Mouse (Mus musculus): Measurements from ENCODE around the gene Cdc123. TPM values are rescaled to one million over a fixed set of nuclear protein-coding genes. Genes with fewer than 3 reads are reported as not detected.

Cdc123 gene
- polyA plus RNA-seq, 1 experiment from 2014 or later, result 354 TPM

DNA sequence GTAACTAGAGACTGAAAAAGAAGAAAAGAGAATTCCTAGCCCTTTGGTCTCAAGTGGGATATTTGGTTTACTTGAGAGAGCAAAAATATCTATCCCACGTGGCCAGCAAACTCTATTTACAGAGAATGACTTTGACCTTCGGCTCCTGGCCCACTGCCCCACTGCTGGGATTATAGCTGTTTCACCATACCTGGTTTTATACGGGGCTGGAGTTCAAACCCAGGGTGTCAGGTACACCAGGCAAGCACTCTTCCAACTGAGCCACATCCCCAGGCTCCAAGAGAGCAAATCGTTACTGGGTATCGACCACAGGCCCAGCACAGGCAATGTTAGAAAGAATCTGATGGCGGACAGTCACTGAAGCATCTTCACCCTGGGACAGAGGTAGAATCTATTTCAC lies 95.8 kb downstream of the Cdc123 start:
- 83% methylated on average over 6 of the region's 6 CpGs for WGBS
- Histone ChIP-seq H3K36me3 (no peaks in the 10 kb centered on the region), H3K4me1 (replicated peaks) (no peaks in the 10 kb centered on the region), H3K27ac (no peak overlapping the region), H3K9me3 (no peaks in the 10 kb centered on the region), H3K27me3 (ENCODE audit: insufficient read depth, poor library complexity, severe bottlenecking) (no peaks in the 10 kb centered on the region), H3K4me3 (no peak overlapping the region)
- no peak for DNase-seq (ENCODE audit: low spot score)

DNA sequence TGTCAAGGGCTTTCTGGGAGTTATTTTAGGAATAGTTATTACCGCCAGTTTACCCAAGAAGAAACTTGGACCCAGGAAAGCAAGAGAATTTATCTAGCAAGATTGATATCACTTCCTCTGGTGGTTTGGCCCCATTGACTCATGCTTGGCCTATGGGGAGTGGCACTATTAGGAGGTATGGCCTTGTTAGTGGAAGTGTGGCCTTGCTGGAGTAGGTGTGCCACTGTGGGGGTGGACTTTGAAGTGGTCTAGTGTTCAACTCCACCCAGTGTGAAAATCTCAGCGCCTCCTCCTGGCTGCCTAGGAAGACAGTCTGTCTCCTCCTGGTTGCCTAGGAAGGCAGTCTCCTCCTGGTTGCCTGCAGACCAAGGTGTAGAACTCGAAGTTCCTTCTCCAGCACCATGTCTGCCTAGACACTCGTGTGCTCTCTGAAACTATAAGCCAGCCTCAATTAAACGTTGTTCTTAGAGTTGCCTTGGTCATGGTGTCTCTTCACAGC lies 97.4 kb downstream of the Cdc123 start:
- no peaks in the 10 kb centered on the region for H3K4me1 ChIP-seq (replicated peaks)
- H3K9me3 ChIP-seq, result no peaks in the 10 kb centered on the region
- no peaks in the 10 kb centered on the region for H3K27me3 ChIP-seq (ENCODE audit: insufficient read depth, poor library complexity, severe bottlenecking)
- no peak overlapping the region for H3K27ac ChIP-seq
- 85% methylated on average over 5 of the region's 5 CpGs for whole genome bisulfite sequencing
- H3K4me3 ChIP-seq, result no peak overlapping the region
- DNase-seq (ENCODE audit: low spot score), result no peak
- H3K36me3 ChIP-seq, result no peaks in the 10 kb centered on the region

DNA sequence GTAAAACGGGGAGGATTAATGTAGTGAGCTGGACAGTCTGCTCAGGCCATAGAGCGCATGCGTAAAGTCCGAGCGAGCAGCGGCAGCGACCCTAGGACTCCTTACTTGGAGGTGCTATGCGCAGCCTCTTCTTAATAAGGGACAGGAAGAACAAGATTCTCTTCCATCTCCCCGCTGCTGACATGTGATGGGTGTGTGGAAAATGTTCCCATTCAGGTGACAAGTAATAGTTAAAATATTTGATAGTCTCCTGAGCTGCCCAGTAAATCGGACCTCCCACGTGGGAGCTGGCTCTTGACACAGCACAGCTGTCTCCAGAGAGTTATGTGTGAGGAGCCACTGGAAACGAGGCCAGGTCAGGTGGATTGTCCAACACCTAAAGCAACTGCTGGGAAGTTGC lies 98.4 kb downstream of the Cdc123 start:
- Histone ChIP-seq H3K27me3 (ENCODE audit: insufficient read depth, poor library complexity, severe bottlenecking) (no peaks in the 10 kb centered on the region), H3K36me3 (no peaks in the 10 kb centered on the region), H3K4me3 (no peak overlapping the region), H3K27ac (no peak overlapping the region), H3K9me3 (no peaks in the 10 kb centered on the region), H3K4me1 (replicated peaks) (no peaks in the 10 kb centered on the region)
- no peak for DNase-seq (ENCODE audit: low spot score)
- 86% methylated on average over 12 of the region's 12 CpGs for WGBS

Other genes starting within 250 kb of the Cdc123 start
- 1.3 and 1.8 TPM in 2 replicates for gene Camk1d, start 130.6 kb downstream of the Cdc123 start, polyA plus RNA-seq (2016; fragmentation: Nextera tagmentation; extraction: Ambion mirVana)
- 90.7 and 115 TPM in 2 replicates for gene Nudt5, start 145 bp downstream of the Cdc123 start, polyA plus RNA-seq (2016; fragmentation: Nextera tagmentation; extraction: Ambion mirVana)
- 1.4 and 1.8 TPM in 2 replicates for gene Gm13199, start 17.8 kb upstream of the Cdc123 start, polyA plus RNA-seq (2016; fragmentation: Nextera tagmentation; extraction: Ambion mirVana)
- 76.8 and 87.2 TPM in 2 replicates for gene Sec61a2, start 50.3 kb upstream of the Cdc123 start, polyA plus RNA-seq (2016; fragmentation: Nextera tagmentation; extraction: Ambion mirVana)
- 3.8 and 5.0 TPM in 2 replicates for gene Dhtkd1, start 97.6 kb upstream of the Cdc123 start, polyA plus RNA-seq (2016; fragmentation: Nextera tagmentation; extraction: Ambion mirVana)
- 6.9 and 9.0 TPM in 2 replicates for gene Upf2, start 106.3 kb upstream of the Cdc123 start, polyA plus RNA-seq (2016; fragmentation: Nextera tagmentation; extraction: Ambion mirVana)